Mouse (Mus musculus): ENCODE results near the gene Brdt.
"Not testable (repeated sequence)": the region's sequence is repeated elsewhere in the genome, so short reads cannot be mapped to it uniquely, and the experiment has no call there.

Gene Brdt

DNA sequence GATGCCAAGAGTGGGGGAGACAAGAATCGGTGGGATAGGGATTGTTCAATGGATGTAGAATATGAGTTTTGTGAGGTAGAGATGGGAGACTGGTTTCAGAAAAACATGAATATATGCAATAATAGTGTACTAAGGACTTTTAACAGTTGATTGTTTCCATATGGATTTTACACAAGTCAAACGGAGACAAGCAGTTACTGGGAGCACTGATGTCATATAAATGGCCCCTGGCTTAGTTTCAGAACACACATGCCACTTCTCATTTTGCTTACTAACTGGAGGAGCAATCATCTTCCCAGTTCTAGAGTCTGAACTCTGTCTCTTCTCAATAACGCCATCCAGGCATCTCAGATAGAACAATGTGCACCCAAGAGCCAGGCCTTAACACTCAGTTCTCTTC lies 9.4 kb downstream of the Brdt start:
- DNase-seq = no peak

DNA sequence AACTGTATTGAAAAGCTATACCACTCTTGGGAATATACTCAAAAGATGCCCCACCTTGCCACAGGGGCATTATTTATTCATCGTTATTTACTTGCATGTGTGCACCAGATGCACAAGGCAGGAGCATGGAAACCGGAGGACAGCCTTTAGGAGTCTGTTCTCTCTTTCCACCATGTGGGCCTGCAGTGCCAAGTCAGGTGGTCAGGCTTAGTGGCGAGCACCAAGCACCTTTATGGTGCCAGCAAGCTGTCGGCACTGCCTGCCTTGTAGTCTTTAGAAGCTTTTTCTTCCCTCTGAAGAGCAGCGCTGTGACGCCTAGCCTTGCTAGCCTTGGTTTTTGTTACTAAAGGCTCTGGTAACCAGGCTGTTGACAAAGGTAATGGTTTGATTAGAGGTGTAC lies 11.9 kb downstream of the Brdt start:
- no peak for DNase-seq

DNA sequence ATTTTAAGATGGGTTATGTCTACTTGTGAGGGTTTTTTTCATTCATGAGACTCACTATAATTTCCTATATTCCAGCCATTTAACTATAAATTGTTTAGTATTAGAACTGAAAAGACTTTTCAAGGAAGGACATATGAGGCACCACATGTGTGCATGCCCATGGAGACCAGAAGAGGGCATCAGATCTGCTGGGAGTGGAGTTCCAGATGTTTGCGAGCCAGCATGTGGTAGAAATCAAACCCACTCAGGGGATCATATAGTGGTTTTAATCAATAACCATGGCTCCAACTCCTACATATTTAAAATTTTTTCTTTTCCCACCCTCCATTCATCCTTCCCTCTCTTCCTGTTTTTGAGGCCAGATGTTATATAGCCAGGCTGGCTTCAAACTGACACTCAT lies 15.3 kb downstream of the Brdt start:
- DNase-seq = no peak

DNA sequence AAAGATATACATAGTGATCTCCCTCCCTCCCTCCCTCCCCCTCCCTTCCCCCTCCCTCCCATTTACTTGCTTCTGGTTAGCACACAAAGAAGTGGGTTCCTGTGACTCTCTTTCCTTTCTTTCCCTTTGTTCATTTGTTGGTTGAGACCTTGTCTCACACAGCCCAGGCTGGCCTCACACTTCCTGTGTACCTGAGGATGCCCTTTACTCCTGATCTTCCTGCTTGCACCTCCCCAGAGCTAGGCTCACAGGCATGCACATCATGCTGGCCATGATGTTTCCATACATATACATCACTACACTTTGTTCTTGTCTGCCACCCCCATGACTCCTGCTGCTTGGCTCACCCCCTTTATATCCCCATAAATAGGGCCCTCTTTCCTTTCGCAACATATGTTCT lies 21.6 kb downstream of the Brdt start:
- no peak for DNase-seq

DNA sequence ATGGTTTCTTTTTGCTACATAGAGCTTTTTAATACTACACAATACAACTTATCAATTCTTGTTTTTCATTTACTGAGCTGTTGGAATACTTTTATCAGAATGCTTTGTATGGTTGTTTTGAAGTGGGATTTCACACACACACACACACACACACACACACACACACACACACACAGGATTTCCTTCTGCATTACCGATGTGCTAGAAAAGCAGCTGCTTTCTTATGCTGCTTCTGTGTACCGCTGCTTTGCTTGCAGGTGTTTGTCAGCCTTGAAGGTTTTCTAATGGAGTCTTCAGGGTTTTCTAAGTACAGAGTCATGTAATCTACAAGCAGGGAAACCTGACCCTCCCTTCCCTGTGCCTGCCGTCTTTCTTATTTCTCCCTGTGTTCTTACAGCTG lies 23.0 kb downstream of the Brdt start:
- no peak for DNase-seq

DNA sequence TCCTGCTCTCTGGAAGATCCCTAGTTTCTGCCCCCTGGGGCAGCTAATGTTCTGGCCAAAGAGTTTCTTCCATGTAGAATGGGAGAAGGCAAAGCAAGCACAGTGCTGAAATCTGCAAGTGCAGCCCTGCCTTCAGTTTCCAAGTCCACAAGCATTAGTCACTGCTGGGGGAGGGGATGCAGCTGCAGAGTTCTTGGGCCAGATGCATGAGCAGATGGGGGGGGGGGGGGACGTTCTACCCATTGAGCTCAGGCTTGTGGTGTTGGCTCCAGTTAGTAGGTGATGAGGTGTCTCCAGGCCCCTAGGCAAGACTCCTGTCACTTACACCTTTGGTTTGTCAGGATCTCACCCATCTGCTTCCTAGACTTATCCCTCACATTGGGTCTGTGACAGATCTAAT lies 24.8 kb downstream of the Brdt start:
- no peak for DNase-seq

DNA sequence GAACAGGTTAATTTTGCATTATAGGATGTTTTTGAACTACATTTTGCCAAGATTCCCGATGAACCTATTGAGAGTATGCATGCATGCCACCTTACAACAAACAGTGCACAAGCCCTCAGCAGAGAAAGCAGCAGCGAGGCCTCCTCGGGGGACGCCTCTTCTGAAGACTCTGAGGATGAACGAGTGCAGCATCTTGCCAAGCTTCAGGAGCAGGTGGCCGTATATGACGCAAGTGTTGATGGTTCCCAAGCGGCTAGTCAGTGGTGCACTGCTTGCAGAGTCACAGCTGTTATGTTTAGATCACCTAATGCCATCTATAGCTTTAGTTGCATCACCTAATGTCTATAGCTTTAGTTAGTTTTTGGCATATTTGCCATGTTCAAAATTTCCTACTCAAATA lies 26.8 kb downstream of the Brdt start:
- no peak for DNase-seq

DNA sequence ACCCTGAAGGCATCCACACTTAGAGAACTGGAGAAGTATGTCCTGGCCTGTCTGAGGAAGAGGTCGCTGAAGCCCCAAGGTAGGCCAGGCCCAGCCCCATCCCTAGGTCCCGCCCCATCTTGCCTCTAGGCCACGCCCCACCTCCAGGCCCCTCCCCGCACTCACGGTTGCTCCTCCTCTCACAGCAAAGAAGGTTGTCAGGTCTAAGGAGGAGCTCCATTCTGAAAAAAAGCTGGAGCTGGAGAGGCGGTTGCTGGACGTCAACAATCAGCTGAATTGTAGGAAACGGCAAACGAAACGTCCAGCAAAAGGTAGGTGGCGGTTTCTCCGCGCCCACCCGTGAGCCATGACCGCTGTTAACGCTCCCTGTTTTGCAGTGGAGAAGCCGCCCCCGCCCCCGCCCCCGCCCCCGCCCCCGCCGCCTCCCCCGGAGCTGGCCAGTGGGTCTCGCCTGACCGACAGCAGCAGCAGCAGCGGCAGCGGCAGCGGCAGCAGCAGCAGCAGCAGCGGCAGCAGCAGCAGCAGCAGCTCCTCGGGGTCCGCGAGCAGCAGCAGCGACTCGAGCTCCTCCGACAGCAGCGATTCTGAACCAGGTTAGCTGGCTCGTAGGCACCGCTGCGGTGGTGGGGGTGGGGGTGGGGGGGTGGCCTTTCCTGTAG lies 28.6 kb downstream of the Brdt start:
- DNase-seq = peak; percentile 78

DNA sequence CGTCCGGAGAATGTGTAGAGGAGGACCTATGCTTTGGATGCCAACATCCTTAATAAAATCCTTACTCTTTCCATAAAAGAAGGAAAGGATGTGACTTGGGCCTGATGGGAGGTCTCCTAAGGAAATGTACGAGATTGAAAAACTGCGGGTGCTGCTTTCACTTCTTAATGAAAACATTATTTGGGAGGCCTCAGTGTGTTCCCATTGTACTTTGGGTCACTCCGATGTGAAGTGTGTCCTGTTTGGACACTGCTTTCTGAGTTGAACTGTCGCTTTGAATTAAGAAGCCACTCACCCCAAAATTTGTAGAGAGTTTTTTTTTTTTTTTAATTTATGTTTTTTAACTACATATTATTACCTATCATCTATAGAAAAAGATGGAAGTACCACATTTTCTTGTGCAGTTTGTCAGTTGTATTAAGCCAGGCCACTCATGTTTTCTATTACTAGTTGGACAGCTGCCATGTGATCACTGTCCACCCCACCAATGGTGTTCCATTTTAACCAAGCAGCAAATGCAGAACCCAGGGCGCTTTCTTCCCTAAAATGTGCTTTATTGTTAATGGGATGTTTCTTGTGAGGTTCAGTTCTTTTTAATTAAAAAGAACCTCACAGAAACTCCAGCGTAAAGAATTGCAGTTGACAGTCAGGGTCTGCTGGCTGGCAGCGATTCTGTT lies 29.2 kb downstream of the Brdt start:
- DNase-seq = no peak

DNA sequence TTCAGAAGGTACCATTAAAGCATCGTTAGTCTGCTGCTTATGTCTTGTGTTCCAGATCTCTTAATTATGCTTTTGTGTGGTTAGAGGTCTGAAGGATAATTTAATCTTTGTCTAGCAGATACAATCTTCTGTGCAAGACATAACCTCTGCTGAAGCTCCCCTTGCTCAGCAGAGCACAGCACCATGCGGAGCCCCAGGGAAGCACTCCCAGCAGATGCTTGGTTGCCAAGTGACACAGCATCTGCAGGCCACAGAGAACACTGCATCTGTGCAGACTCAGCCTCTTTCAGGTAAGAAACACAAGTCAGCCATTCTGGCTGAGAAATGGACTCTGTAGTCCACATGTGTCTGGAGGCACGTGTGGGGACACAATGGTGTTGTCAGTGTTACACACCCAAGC lies 39.1 kb downstream of the Brdt start:
- no peak for DNase-seq

DNA sequence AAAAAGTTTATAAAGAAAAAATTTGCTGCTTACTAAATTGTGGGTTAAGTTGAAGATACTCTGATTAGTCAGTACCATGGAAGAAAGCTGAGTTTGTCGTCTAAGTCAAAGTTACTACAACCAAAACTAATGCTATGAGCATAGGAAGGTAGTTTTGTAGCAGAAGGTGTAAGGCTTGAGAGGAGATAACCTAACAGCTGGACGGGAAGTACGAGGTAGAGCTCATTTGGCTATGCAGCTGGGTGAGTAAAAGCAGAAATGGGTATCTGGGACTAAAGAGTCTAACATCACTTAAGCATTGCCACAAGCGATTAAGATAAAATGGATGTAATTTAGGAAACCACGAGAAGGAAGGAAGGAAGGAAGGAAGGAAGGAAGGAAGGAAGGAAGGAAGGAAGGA lies 40.4 kb downstream of the Brdt start:
- DNase-seq = no peak

DNA sequence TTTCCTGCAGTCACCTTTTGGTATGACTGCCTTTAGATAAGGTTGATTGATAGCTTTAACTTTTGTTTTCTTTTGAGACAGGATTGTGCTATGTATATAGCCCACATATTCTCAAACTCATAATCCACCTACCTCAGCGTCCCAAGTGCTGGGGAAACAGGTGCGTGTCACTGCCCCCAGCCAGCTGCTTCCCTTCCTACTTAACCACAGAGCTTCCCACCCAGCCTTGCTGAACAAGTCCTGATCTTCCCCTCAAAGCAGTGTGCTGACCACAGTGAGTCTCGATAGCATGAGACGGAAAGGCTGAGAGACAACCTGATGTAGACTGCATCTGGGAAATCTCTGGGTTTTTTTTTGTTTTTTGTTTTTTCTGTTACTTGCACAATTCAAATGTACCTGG lies 42.3 kb downstream of the Brdt start:
- DNase-seq = no peak

DNA sequence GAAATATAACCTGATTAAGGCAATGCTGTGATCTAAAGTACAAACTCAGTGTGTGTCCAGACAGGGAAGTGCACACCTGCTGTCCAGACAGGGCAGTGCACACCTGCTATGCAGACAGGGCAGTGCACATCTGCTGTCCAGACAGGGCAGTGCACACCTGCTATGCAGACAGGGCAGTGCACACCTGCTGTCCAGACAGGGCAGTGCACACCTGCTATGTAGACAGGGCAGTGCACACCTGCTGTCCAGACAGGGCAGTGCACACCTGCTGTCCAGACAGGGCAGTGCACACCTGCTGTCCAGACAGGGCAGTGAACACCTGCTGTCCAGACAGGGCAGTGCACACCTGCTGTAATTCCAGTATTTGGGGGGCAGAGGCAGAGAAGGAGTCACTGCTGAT lies 55.5 kb downstream of the Brdt start:
- DNase-seq = not testable (repeated sequence)

DNA sequence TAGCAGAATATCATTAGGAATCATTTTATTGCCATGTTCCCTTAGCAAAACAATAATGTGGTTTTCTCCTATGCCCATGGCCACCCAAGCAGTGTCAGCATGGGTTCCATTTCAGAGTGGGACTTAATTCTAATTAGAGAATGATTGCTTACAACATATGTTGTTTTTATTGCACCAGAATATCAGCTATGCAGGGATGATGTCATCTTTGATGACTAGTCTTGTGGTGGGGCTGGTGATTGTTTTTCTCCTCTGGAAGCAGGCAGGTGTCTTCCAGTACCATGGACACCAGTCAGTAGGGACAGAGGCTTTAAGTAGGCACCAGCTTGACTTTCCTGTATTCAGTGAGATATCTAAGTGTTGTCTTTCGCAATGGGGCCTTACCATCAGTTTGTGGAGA lies 56.8 kb downstream of the Brdt start:
- DNase-seq = no peak

DNA sequence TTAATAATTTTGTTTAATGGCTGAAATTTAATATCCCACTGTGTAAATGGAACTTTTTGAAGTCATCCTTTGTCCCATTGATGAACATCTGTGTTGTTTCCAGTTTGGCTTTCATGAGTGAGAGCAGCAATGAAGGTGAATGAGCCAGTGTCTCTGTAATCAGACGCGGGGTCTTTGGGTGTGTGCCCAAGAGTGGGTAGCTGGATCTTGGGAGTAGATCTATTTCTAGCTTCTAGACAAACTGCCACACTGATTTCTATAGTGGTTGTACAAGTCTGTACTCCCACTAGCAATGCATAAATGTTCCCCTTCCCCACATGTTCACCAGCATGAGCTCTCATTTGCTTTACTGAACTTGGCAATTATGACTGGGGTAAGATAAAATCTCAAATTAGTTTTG lies 58.4 kb downstream of the Brdt start:
- peak; percentile 33 for DNase-seq

DNA sequence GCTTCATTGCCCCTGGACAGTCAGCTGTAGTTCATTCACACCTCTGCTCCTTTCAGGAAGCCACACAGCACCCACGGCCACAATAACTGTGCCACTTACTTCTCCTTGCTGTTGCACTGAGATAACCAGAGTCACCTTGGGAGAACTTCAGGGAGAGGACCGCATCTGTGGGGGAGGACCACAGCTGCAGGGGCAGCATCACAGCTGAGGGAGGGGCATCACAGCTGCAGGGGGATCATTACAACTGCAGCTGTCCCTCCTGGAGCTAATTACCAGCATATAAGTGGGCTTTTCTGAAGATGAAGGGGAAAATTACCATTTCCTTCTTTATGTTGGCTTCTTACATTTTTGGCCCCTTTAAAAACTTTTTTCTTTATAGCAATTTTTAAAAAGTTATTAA lies 63.5 kb downstream of the Brdt start:
- no peak for DNase-seq

DNA sequence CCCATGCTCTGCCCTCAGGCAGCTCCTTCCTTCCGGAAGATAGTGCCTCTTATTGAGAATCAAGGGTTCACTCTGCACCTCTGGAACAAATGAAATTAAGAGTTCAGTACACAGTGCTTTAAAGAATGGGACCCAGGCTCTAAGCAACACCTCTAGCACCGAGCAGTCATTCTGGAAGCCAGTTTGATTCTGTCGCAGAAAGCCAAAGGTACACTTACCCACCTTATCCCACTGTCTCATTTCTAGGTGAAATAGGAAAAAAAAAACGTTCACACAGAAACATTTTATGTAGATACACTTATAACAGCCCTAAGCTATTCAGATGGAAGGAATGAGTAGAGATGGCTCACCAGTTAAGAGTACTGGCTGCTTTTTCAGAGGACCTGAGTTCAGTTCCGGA lies 71.5 kb downstream of the Brdt start, which contains the start of gene Ephx4:
Gene Ephx4, plus strand, starts transcription at position 301 of the 400 bp plus-strand sequence.
- no peak for DNase-seq

DNA sequence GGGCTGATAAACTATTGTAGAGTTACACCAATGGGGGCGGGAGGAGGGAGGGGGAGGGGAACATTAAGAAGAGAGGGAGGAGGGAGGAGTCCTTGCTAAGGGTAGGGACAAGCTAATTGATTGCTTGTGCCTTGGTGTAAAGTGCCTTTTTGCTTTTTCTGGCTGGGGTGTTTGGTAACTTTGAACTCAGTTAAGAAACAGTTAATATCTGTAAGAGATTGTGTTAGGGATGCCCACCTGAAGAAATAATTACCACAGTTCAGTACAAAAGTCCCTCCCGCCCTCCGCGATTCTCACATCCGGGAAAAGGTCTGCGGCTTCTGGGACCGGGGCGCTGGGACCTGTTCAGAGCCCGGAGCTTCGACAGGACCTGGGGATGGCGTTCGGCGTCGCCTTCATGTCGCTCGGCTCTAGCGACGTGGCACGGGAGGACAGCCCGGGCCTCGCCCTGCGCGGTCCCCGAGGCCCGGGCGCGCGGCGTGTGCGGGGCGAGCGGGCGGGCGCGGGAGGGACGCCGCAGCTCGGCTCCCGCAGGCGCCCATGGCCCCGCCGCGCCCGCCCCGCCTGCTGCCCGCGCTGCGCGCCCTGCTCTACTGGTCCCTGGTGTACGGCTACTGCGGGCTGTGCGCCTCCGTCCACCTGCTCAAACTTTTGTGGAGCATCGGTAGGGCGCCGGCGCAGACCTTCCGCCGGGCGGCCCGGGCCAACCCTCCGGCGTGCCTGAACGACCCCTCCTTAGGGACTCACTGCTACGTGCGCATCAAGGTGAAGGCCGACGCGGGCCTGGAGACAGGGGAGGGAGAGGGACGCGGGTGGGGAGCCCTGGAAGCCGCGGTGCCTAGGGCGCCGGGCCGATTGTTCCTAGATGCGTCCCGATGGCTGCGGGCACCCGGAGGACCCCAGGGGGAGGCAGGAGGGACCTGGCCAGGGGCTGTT lies 72.3 kb downstream of the Brdt start:
- DNase-seq = peak; percentile 43

DNA sequence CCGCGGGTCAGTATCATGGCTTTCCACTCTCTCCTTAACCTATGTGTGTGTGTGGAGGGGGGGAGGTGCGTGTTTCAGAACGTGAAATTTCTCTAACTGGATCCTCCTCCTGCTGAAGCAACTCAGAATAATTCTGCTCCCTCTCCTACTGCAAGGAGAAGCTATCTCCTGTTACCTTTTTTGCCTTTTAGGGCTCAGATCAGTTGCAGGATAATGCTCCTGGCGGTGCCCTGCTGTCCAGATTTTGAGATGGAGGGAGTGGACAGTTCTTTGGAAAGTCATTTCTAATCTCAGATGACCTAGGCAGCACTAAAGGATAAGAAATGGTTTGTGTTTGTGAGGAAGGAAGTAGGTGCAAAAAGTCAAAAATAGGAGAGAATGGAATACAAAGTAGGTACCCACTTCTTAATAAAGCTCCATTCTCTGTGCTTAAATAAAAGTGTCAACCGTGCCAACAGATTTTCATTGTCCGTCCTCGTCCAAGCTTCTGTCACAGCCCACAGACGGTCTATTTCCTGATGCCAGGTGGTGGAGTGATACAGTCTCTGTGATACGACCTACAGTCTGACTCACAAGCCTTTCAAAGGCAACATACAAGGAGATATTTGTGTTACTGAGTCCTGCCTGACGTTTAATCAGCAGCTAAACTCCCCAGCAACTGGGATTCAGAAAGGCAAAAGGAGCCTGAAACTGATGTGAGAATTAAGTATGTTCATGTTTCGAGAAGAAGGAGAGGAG lies 73.2 kb downstream of the Brdt start:
- DNase-seq = no peak

DNA sequence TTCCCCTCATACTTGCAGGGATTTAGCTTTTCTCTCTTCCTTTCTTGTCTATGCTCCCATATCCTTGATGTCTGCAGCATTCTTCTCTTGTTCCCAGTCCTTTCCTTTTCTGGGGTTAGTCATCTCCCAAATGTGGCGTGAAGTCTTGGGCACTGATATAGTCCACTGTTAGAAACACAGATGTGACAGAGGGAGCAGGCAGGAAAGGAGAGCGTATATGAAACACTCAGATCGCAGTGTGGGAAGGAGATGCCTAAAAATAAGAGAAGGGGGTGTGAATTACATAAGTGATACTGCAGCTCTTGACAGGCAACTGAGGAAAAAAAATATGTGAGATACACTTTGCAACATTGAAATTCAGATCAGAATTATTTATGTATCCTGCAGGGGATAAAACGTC lies 74.4 kb downstream of the Brdt start:
- DNase-seq = no peak

DNA sequence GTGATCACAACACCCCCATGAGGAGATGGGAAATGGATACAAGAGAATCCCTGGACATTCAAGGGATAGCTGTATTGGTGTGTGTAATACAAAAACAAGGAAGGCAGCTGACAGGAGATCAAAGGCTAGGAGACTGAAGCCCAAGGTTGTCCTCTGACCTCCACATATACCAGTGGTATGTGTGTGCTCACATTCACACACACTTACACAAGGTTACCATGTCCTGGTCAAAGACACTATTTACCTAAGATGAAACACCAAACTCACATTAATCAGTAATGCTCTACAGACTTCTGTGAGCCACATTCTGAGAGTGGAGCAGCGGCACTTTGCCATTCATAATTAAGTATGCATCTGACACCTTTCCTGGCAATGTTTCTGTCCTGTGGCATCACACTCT lies 79.3 kb downstream of the Brdt start:
- DNase-seq = no peak

DNA sequence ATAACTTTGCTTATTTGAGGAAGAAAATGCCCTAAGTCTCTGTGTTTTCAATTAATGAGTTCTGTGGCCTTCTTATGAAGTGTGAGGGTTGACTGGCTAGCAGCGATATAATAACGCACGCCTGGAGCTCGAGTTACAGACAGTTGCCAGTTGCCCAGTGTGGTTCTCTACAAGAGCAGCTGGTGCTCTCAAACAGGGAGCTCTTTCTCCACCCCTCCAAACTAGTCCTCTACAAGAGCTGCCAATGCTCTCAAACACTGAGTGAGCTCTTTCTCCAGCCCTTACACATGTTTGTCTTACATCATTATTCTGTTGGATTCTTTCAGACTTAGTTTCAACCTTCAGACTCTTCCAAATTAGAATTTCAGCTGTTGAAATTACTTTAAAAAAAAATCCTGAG lies 80.4 kb downstream of the Brdt start:
- no peak for DNase-seq

DNA sequence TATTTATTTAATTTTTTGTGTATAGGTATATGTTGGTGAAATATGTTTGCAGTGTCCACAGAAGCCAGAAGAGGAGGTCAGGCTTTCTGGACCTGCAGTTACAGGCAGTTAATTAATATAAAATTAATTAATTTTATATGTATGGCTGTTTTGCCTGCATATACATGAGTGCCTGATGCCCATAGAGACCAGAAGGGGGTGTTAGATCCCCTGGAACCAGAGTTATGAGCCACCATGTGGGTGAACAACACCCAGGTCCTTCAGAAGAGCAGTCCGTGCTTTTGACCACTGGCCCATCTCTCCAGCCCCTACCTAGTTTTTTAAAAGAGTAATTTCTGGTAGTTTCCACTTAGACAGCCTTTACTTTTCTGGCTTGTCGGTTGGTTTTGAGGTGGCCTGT lies 81.3 kb downstream of the Brdt start:
- no peak for DNase-seq
